Mouse (Mus musculus): ENCODE results near the gene Spice1. TPM values are rescaled to one million over a fixed set of nuclear protein-coding genes. Genes with fewer than 3 reads are reported as not detected.

Gene Spice1
- polyA plus RNA-seq, 1 experiment from 2014 or later = 31.2 TPM

DNA sequence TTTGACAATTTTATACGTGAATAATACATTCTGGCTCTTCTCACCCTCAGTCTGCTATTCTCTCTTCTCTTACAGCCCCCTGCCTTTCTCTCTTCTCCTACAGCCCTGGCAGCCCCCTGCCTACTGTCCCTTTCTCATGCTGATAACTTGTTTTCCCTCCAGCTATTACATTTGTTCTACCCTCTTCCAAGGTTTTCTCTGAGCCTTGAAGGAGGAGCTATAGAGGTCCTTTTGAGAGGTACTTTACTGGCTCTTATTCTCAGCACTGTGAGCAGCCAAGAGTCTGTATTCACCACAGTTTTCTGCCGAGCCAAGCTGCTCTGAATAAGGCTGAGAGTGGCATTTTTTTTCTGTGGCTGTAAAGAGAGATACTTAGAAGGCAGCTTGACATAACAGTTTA, 36.6 kb downstream of the Spice1 start:
- Histone ChIP-seq H3K4me2 (no peak overlapping the region), H3K4me1 (0 out of 2 replicates have a peak, but pooled peaks cover 4% of the 10 kb centered on the region), H3K27ac (no peak overlapping the region), H3K9ac (no peak overlapping the region), H3K27me3 (no peaks in the 10 kb centered on the region), H3K36me3 (peaks cover 39% of the 10 kb centered on the region), H3K4me3 (replicated peaks) (no peak overlapping the region), H3K9me3 (replicated peaks) (no peaks in the 10 kb centered on the region)
- 55% methylated on average over 2 of the region's 2 CpGs for WGBS
- ATAC-seq (replicated peaks; ENCODE audit: low FRiP score) = no peak

DNA sequence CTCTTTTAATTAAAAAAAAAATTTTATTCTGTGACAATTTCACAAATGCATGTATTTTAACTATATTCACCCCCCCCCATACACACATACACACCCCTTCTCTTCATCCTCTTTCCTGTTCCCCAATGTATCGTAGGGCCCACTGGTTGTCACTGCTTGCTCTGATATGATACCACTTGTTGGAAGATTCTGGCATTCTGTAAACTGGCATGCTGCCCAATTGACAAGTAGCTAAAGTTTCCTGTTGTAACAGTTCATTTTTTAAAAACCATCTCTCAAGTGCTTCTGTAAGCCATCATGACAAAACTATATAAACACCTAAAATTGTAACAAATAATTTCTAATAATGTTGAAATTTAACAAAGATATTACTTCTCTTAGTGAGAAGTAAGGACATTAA, 37.3 kb downstream of the Spice1 start:
- H3K27me3 ChIP-seq = no peaks in the 10 kb centered on the region
- no peak overlapping the region for H3K9ac ChIP-seq
- no peaks in the 10 kb centered on the region for H3K9me3 ChIP-seq (replicated peaks)
- H3K27ac ChIP-seq = no peak overlapping the region
- WGBS = 91% methylated on average over 1 of the region's 1 CpGs
- H3K4me3 ChIP-seq (replicated peaks) = no peak overlapping the region
- ATAC-seq (replicated peaks; ENCODE audit: low FRiP score) = no peak
- H3K36me3 ChIP-seq = peaks cover 39% of the 10 kb centered on the region
- H3K4me2 ChIP-seq = no peak overlapping the region
- H3K4me1 ChIP-seq = 0 out of 2 replicates have a peak, but pooled peaks cover 4% of the 10 kb centered on the region

GRCm38 (mm10) chr16:44391877-44392548, 45.1 kb downstream of the Spice1 start:
- peak; percentile 75 for ATAC-seq (replicated peaks; ENCODE audit: low FRiP score)
- no peak overlapping the region for H3K9ac ChIP-seq
- 31% methylated on average over 9 of the region's 9 CpGs for WGBS
- H3K27me3 ChIP-seq = no peaks in the 10 kb centered on the region
- H3K4me2 ChIP-seq = peak overlapping the region; percentile 36; the same call in 1 of the 2 replicates
- H3K27ac ChIP-seq = peak overlapping the region; percentile 51; the same call in 1 of the 2 replicates
- H3K36me3 ChIP-seq = peaks cover 33% of the 10 kb centered on the region
- H3K4me3 ChIP-seq (replicated peaks) = no peak overlapping the region
- peaks cover 14% of the 10 kb centered on the region; the same call in 1 of the 2 replicates for H3K4me1 ChIP-seq
- no peaks in the 10 kb centered on the region for H3K9me3 ChIP-seq (replicated peaks)

DNA sequence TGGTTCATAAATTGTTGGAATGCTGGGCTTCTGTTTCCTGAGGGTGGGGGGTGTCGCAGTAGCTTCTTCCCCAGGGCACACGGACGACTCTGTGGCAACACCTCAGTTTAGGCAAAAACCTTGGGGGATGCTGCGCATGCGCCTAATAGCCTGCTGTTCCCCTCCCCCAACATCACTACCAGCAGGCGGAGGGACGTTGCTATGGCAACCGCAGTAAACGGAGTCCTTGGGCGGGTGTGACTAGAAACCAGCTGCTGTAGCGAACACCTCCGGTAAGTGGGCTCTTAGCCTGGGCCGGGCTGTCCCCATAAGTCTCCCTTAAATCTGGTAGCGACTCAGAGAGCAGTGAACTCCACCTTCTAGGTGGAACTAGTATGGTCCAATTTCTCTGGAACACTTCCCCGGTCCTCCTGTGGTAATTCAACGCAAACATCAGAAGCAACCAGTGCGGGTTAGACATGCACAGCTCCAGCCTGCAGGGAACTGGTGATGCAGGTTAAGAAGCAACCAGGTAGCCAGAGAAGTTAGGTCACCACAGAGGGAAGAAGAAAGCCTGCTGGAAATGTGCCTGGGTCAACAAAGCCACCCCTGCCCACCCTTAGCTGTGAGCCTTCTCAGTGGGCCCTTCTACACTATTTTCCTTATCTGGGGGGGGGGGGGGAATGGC, 47.8 kb downstream of the Spice1 start, which contains the start of gene Cfap44:
TSS of gene Cfap44 (plus strand) at position 220 of the 667 bp plus-strand sequence.
- Histone ChIP-seq H3K9me3 (replicated peaks) (no peaks in the 10 kb centered on the region), H3K27me3 (no peaks in the 10 kb centered on the region), H3K36me3 (peaks cover 7% of the 10 kb centered on the region), H3K9ac (no peak within 1 kb of the TSS), H3K4me3 (replicated peaks) (peak within 1 kb of the TSS; percentile 32), H3K4me2 (peak within 1 kb of the TSS; percentile 62), H3K4me1 (peaks cover 22% of the 10 kb centered on the region), H3K27ac (no peak within 1 kb of the TSS)
- ATAC-seq (replicated peaks; ENCODE audit: low FRiP score) = peak; percentile 83
- WGBS = 1% methylated on average over 17 of the region's 17 CpGs

DNA sequence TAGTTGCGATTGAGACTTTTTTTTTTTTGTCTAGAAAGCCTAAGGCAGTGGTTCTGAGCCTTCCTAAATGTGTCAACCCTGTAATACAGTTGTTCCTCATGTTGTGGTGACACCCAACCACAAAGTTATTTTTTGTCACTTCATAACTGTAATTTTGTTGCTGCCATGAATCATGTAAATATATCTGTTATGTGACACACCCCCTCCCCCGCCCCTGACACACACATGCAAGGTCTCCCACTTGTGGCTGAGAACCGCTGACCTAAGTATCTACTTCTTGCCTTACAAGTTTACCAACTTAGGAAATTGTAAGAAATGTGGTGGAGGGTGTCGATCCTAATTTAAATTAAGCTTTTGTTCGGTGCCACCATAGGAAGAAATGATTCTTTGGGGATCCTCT, 58.0 kb downstream of the Spice1 start:
- H3K4me2 ChIP-seq = no peak overlapping the region
- WGBS = 90% methylated on average over 5 of the region's 5 CpGs
- peaks cover 10% of the 10 kb centered on the region; the same call in 1 of the 2 replicates for H3K9me3 ChIP-seq (replicated peaks)
- no peak overlapping the region for H3K4me3 ChIP-seq (replicated peaks)
- ATAC-seq (replicated peaks; ENCODE audit: low FRiP score) = no peak
- no peak overlapping the region for H3K9ac ChIP-seq
- no peaks in the 10 kb centered on the region for H3K27me3 ChIP-seq
- H3K36me3 ChIP-seq = no peaks in the 10 kb centered on the region
- H3K27ac ChIP-seq = no peak overlapping the region
- H3K4me1 ChIP-seq = no peaks in the 10 kb centered on the region

- Histone ChIP-seq H3K36me3 (no peaks in the 10 kb centered on the region), H3K27ac (no peak overlapping the region), H3K27me3 (no peaks in the 10 kb centered on the region), H3K4me3 (replicated peaks) (no peak overlapping the region), H3K9me3 (replicated peaks) (peaks cover 10% of the 10 kb centered on the region; the same call in 1 of the 2 replicates), H3K9ac (no peak overlapping the region), H3K4me1 (no peaks in the 10 kb centered on the region), H3K4me2 (no peak overlapping the region)
- ATAC-seq (replicated peaks; ENCODE audit: low FRiP score) = no peak
- WGBS = 85% methylated on average over 5 of the region's 5 CpGs
These were observed 60.3 kb downstream of the Spice1 start for GRCm38 (mm10) chr16:44407211-44407610.

DNA sequence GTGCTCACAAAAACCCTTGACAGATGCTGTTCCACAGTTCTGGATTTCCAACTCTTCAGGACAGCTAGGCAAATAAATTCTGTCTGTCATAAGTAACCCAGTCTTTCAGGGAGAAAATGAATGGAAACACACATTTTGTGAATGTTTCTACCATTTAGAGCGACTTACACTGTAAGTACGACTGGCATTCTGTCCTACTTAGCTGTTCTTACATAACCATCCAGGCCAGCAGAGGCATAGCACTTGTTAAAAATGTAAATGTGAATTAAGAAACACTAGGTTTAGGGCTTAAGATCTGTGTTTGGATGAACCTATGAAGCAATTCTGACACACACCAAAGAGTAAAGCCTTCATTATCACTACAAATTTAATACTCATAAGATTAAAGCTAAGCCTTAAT, 61.4 kb downstream of the Spice1 start:
- ATAC-seq (replicated peaks; ENCODE audit: low FRiP score) = no peak
- Histone ChIP-seq H3K36me3 (no peaks in the 10 kb centered on the region), H3K9me3 (replicated peaks) (peaks cover 10% of the 10 kb centered on the region; the same call in 1 of the 2 replicates), H3K4me2 (no peak overlapping the region), H3K27me3 (no peaks in the 10 kb centered on the region), H3K4me3 (replicated peaks) (no peak overlapping the region), H3K4me1 (no peaks in the 10 kb centered on the region), H3K27ac (no peak overlapping the region), H3K9ac (no peak overlapping the region)
- WGBS = 90% methylated on average over 2 of the region's 2 CpGs

DNA sequence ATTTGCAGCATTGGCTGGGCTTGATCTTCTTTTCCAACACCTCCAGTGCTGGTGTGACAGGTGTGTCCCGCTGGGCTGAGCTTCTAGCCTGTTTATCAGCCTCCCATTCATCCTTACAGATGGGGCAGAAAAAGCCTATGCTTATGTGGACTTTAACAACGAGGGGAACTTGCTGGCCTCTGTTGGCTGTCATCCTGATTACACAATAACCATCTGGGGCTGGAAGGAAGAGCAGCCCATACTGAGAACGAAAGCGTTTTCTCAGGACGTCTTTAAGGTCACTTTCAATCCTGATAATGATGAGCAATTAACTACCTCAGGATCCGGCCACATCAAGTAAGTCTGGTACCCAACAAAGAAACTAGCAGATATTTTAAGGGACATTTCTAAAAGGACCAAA, 63.3 kb downstream of the Spice1 start:
- Histone ChIP-seq H3K27me3 (no peaks in the 10 kb centered on the region), H3K4me1 (no peaks in the 10 kb centered on the region), H3K4me2 (no peak overlapping the region), H3K9me3 (replicated peaks) (no peaks in the 10 kb centered on the region), H3K27ac (no peak overlapping the region), H3K4me3 (replicated peaks) (no peak overlapping the region), H3K36me3 (no peaks in the 10 kb centered on the region), H3K9ac (no peak overlapping the region)
- 53% methylated on average over 6 of the region's 6 CpGs for WGBS
- ATAC-seq (replicated peaks; ENCODE audit: low FRiP score) = no peak

GRCm38 (mm10) chr16:44417596-44417995, 70.7 kb downstream of the Spice1 start:
- Histone ChIP-seq H3K9ac (no peak overlapping the region), H3K27me3 (no peaks in the 10 kb centered on the region), H3K27ac (no peak overlapping the region), H3K4me2 (no peak overlapping the region), H3K4me3 (replicated peaks) (no peak overlapping the region), H3K4me1 (no peaks in the 10 kb centered on the region), H3K9me3 (replicated peaks) (no peaks in the 10 kb centered on the region), H3K36me3 (no peaks in the 10 kb centered on the region)
- no peak for ATAC-seq (replicated peaks; ENCODE audit: low FRiP score)
- 68% methylated on average over 8 of the region's 8 CpGs for WGBS

- no peaks in the 10 kb centered on the region for H3K27me3 ChIP-seq
- H3K4me3 ChIP-seq (replicated peaks) = no peak overlapping the region
- no peak overlapping the region for H3K27ac ChIP-seq
- ATAC-seq (replicated peaks; ENCODE audit: low FRiP score) = no peak
- WGBS = 88% methylated on average over 8 of the region's 8 CpGs
- no peak overlapping the region for H3K4me2 ChIP-seq
- H3K9me3 ChIP-seq (replicated peaks) = no peaks in the 10 kb centered on the region
- H3K36me3 ChIP-seq = no peaks in the 10 kb centered on the region
- no peaks in the 10 kb centered on the region for H3K4me1 ChIP-seq
- no peak overlapping the region for H3K9ac ChIP-seq
These were observed 74.8 kb downstream of the Spice1 start for GRCm38 (mm10) chr16:44421735-44422134.

GRCm38 (mm10) chr16:44423499-44423898, 76.6 kb downstream of the Spice1 start:
- no peak overlapping the region for H3K9ac ChIP-seq
- 54% methylated on average over 3 of the region's 3 CpGs for WGBS

DNA sequence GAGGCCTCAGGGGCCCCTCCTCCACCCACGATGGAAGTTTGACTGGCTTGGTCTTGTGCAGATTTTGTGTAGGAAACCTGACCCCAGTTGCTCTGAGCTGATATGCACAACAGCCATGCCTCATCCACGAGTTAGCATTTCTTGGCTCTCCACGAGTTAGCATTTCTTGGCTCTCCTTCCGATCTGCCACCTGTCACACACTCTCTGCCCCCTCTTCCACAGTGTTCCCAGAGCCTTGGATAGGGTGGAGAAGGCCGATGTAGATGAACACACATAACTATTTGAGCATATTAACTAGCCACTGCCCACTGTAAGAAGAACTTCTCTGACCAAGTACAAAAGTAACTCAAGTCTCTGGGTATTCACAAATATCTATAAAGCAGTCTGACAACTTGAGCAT, 81.5 kb downstream of the Spice1 start:
- Histone ChIP-seq H3K4me3 (replicated peaks) (no peak overlapping the region), H3K27ac (no peak overlapping the region), H3K9ac (no peak overlapping the region), H3K4me2 (no peak overlapping the region), H3K27me3 (no peaks in the 10 kb centered on the region), H3K4me1 (no peaks in the 10 kb centered on the region), H3K9me3 (replicated peaks) (no peaks in the 10 kb centered on the region), H3K36me3 (no peaks in the 10 kb centered on the region)
- WGBS = 69% methylated on average over 5 of the region's 5 CpGs
- ATAC-seq (replicated peaks; ENCODE audit: low FRiP score) = no peak

More at GRCm38 (mm10) chr16:44423499-44423898, 76.6 kb downstream of the Spice1 start:
- Histone ChIP-seq H3K36me3 (no peaks in the 10 kb centered on the region), H3K4me3 (replicated peaks) (no peak overlapping the region), H3K9me3 (replicated peaks) (no peaks in the 10 kb centered on the region), H3K4me2 (no peak overlapping the region), H3K27ac (no peak overlapping the region), H3K4me1 (no peaks in the 10 kb centered on the region), H3K27me3 (no peaks in the 10 kb centered on the region)
- ATAC-seq (replicated peaks; ENCODE audit: low FRiP score) = no peak
